Mouse (Mus musculus): ENCODE results near the gene Fbxo11.

GRCm38 (mm10) chr17:87985916-87986315, 79.2 kb downstream of the Fbxo11 start:
- TF ChIP-seq GATA1 (IDR thresholded peaks at IDR 0.05; ENCODE audit: borderline replicate concordance, low read length) (no peak), FLI1 (IDR thresholded peaks at IDR 0.05; ENCODE audit: low read length) (no peak)
